Mouse (Mus musculus) liver (tissue): ENCODE measurements around the gene Sdsl.

Experiments
- DNase-seq: peaks from one replicate; pipeline ENCODE4 v3.0.0-alpha.2; 2020; ENCODE audit warnings: mixed read lengths

Sdsl gene

DNA sequence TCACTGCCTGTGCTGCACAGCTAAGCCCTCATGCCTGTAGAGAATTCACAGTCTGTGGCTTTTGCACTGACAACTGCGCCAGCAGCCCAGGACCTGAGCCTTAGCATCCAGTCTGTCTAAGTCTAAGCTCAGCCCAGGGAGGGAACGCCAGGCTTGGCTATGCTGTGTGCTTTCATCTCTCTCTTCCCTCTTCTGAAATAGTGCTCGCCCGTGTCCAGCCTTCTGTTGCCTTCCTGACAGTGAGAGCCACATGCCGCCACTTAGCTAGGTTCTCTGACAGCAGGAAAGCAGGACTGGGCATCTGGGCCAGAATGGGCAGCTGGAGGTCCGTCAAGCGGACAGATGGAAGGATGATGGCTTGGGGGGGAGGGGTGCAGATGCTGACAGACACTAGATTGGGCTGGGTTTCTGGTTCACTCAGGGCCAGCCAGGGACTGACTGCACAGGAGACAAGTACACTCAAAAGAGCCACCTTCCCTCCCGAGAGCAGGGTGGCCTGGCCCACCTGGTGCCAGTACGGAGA is 21.3 kb upstream of the Sdsl start:
- DNase-seq: no peak

DNA sequence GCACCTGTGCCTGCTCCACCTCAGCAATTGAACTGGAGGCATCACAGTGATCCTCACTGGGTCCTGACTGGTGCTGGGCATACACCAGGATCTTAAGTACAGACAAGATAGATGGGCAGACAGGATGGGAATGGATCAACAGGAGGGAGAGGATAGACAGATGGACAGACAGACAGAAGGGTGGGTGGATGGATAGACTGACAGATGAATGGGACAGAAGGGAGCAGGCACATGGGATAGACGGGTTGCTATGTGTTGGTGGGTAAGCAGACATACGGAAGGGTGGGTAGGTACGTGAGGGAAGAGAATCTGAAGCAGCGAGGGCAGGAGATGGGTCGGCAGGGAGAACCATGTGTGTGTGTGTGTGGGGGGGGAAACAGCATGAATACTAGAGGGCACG is 20.8 kb upstream of the Sdsl start:
- DNase-seq: no peak

DNA sequence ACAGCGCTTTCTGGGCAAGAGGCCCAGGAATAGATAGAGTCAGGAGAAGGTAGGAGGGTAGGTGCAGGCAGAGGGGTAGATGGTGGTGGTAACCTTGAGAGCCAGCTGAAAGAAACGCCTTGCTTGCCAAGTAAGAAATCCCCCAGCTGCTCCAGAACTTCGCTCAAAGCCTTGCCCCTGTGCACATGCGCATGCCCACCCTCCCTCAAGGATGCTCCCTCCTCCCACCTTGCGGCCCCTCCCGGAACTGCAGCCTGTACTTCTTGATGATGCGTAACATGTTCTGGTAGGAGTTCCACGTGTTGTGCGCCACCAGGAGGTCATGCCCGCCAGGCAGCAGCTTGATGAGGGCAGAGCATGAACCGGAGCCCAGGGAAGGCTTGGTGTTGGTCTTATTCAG is 19.8 kb upstream of the Sdsl start:
- peak; percentile 47 for DNase-seq

DNA sequence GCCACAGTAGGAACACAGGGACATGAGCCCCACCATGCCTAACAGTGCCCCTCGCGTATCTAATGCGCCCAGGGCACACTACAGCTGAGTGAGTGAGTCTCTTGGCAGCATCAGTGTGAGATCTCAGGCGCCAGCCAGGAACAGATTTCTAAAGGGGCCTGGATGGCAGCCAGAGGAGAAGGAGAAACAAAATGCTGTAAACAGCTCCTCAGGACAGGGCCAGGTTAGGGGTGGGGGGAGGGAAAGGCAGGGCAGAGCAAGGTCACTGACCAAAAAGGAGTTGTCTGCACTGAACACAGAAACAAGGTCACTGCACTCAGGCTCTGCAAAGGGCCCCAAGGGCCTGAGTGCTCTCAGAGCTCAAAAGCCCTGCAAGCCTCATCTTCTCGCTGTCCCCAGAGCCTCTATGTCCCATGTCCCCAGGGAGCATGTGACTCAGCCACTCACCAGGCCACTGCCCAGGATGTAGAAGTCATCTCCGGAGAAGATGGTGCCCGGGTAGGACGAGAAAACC is 18.1 kb upstream of the Sdsl start:
- DNase-seq: no peak

DNA sequence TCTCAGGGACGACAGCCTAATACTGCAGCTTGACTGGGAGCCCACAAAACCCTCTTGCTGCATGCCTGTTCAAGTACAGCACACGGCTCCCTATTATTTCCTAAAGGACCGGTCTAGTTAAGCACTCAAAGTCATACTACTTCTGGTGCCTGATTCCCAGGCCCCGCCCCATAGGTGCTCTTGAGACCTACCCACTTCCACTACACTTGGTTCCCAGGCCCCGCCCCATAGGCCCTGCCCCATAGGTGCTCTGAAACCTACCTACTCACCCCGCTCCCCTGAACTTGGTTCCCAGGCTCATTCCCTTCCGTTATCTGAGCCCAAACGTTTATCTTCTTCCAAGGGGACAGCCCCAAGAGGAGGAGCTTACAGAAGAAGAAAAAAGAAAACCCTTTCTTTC is 15.2 kb upstream of the Sdsl start:
- DNase-seq: no peak

DNA sequence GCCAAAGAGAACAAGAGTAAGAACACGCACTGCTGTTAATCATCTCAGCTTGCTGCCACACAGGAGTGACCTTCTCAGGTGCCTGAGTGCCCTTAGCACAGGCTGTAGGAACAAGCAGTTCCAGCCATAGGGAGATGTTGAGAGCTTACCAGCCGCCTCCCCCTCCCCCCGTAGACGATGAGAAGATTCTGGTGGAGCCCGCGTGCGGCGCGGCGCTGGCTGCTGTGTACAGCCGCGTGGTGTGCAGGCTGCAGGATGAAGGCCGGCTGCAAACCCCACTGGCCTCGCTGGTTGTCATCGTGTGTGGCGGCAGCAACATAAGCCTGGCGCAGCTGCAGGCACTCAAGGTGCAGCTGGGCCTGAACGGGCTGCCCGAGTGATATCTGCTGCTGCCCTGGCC is 10.8 kb upstream of the Sdsl start:
- DNase-seq: no peak

DNA sequence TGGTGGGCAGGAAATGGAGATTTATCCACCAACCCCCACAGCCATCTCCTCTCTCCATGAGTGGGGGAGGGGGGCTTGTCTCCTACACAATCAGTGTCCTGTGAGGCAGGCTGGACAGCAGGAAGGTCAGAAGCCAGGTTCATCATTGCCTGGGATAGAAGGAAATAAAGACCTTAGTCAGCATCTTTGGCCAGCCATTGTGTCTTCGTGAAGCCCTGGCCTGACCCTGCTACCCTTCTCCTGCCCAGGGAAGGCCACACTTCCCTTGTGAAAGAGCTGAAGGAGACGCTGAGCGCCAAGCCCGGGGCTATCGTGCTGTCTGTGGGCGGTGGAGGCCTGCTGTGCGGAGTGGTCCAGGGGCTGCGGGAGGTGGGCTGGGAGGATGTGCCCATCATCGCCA is 8.6 kb upstream of the Sdsl start:
- DNase-seq: no peak

DNA sequence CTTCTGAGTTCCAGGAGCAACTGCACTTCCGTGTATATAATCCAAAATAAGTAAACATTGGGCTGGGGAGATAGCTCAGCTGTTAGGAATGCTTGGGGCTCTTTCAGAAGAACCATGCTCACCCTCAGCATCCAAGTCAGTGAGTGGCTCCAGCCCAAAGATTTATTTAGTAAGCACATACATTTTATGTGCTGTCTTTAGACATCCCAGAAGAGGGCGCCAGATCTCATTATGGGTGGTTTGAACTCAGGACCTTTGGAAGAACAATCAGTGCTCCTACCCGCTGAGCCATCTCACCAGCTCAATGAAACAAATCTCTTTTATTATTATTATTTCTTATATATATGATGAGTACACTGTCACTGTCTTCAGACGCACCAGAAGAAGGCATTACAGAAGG is 6.9 kb upstream of the Sdsl start:
- no peak for DNase-seq

DNA sequence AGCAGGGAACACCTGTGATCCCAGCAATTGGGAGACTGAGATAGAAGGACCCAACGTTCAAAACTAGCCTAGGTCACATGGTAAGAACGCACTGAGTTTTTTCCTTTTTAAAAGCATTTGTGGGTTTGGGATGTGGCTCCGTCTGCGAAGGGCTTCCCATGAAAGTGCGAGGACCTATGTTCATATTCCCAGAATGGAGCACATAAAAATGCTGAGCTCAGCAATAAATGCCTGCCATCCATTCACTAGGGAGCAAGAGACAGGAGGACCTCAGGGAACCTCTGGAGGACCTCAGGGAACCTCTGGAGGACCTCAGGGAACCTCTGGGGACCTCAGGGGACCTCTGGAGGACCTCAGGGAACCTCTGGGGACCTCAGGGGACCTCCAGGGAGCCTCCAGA is 5.4 kb upstream of the Sdsl start:
- DNase-seq: no peak

DNA sequence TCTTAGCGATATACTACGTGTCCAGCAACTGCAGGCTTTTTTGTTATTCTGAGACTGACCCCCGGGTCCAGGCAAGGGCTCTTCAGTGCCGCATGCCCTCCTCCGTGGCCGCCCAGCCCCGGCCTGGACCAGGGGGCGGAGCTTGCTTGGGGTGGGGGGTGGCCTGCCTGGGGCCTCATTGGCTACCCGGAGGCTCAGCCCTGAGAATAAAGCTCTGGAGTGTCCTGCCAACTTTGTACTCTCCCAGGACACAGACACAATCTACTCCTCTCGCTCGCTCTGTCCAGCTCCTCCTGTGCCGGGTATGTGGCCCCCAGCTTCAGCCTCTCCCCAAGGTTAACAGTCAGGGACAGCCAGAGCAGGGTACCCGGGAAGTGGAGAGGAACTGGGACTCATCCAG is 3.7 kb upstream of the Sdsl start, which contains the start of gene Sds:
Gene Sds (plus strand): TSS at position 231 of the 400 bp plus-strand sequence.
- no peak for DNase-seq

DNA sequence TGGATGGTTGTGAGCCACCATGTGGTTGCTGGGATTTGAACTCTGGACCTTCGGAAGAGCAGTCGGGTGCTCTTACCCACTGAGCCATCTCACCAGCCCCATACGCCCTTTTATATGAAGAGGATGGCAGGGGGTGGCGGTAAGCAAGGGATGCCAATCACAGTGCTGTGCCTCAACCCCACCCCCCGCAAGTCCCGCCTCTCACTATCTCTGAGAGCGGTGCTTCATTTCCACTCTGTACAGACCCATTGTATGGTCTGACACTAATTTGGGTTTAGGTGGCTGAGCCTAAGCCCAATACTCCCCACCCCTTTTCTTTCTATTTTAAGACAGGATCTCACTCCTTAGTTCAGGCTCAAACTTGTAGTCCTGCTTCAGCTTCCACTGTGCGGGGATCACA is 3.3 kb upstream of the Sdsl start:
- DNase-seq: no peak

DNA sequence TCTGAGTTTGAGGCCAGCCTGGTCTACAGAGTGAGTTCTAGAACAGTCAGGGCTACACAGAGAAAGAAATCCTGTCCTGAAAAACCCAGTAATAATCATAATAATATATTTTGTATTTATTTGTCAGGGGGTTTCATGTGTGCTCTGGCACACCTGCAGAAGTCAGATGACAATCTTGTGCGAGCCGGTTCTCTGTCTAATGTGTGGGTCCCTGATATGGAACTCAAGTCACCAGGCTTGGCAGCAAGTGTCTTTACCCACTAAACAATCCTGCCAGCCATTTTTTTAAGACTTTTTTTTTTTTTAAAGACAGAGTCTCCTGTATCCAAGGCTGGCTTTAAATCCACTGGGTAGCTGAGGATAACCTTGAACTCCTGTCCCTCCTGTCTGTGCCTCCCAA is 751 bp upstream of the Sdsl start:
- no peak for DNase-seq

DNA sequence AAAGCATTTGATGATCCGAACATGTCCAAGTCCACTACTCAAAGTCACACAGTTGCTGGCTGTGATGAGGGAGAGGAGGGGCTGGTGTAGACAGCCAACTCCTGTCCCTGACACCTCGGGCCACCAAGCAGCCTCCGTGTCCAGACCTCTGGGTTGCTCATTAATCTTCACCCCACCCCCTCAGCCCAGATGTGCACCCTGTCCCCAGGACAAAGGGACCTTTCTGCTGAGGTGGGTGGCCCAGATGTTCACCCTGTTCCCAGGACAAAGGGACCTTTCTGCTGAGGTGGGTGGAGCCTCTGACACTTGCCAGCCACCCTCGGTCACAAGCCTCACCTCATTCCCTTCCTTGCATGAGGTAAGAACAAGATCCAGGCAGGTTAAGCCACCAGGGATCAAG is 1.1 kb downstream of the Sdsl start:
- DNase-seq: no peak

DNA sequence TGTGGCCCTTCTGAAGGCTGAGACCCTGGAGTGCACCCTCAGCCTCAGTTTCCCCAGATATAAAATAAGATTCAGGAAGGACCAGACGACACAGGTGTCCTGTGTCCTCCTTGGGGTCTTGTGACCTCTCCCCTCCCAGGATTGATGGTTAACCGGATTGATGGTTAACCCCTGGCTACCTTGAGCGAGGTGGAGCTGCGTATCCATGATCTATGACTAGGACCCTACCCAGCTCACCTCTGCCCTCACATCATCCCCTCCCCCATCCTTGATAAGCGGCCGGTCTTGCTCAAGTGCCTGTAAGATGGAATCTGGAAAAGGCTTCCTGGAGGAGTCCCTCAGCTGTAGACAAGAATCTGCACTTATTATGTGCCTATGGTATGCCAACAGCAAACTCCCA is 3.8 kb downstream of the Sdsl start:
- no peak for DNase-seq

DNA sequence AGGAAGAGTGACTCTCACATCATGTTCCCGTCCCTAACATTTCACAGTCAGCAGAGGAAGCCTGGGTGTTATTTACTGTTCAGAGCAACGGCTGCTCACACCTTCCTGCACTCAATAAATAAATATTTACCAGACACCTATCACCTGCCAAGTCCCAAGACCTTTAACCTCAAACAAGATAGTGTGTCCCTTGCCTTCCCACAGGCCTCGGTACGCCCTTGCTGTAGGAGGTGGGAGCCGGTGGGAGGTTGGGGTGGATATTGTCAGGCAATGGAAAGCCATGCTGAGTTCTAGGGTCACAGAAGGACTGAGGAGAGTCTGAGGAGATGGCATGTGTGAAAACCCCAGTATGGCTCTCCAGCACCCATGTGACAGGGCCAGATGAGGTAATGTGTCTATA is 4.3 kb downstream of the Sdsl start:
- no peak for DNase-seq

DNA sequence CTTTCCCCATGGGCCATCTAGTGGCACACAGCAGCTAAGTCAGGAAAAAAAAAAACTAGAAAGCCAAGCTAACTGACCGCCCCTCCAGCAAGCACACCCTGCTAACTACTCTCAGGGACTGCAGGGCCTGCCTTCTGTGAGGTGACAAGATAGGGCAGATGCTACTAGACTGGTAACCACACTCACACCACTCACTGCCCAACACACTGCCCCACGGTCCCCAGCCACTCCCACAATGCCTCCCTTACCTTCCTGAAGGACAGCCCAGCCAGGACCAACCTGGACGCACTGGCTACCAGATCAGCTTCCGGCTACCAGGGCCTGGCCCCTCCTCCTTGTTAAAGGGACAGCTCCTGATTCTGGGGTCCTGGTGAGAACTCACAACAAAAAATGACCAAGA is 5.6 kb downstream of the Sdsl start:
- no peak for DNase-seq

DNA sequence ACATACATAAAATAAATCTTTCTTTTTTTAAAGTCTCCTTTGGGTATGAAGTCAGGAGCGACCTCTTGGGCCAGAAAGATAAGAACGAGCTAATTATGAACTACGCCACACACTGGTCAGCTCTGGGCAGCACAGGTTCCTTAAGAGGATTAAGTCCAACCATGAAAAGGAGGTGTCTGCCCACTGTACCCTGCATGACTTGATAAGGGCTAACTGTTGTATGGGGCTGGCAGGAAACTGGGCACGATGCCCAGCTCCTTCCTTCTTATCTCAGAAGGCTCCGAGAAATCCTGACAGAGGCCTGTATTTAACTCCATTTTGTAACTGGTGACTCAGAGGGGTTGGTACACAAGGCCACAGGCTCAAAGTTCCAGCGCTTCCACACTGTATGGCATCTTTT is 6.8 kb downstream of the Sdsl start:
- DNase-seq: no peak

DNA sequence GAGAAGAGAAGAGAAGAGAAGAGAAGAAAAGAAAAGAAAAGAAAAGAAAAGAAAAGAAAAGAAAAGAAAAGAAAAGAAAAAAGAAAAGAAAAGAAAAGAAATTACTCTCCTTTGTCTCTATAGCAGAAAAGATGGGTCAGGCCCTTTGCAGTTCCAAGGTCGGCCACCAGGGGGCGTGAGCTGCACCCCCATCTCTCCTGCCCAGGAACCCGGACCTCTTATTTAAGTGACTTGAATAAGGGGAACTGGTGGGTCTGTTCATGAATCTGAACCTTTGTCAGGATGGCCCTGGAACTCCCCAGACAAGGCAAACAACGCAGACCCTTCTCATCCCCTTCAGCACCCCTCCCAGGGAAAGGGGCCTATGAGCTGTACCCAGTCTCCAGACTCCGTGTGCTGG is 7.5 kb downstream of the Sdsl start:
- no peak for DNase-seq

DNA sequence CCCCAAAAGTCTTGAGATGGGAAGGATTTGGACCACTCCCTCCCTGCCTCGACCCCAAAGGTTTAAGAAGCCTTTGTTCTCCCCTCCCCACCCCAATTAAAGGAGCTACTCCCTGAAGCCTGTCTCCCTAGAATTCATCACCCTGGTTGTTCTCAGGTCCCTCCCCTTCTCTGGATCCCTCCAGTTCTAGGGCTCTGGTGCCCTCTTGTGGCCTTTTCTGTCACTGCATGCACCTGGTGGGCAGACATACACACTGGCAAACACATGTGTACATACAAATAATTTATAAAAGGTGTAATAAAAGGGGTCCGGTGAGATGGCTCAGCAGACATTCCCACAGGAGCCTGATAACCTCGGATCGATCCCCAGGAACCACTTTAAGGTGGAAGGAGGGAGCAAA is 8.3 kb downstream of the Sdsl start:
- peak; percentile 39 for DNase-seq

DNA sequence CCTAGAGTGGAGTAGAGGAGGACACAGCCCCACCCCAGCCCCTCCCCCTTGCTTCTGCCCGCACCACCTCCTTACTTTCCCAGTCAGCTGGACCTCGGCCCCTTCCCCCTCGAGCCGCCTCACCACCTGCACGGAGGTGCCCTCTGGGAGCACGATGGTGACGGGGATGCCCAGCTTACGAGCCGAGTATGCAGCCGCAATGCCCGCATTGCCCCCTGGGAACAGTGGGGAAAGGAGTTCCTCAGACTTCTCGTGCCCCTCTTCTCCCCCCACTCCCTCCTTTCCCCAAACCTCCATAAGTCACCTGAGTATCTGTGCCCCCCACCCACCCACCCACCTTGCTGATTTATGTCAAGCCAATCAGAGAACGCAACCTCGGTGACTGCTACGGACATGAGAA is 10.7 kb downstream of the Sdsl start:
- DNase-seq: no peak

DNA sequence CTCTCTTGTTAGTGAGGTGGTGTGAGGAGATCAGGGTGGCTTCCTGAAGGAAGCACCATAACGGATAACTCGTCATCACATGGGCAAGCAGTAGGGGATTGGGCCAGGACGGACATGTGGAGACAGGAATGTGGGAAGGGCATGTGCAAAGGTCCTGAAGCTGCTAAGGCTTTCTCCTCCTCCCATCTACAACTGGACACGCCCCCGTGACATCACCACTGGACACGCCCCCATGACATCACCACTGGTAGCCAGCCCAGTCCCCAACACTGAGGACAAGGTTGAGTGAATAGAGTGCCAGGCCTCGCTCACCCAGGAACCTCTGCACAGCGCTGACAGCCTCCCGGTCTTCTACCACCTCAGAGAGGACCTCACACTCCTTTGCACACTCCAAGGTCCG is 13.5 kb downstream of the Sdsl start:
- peak; percentile 31 for DNase-seq

DNA sequence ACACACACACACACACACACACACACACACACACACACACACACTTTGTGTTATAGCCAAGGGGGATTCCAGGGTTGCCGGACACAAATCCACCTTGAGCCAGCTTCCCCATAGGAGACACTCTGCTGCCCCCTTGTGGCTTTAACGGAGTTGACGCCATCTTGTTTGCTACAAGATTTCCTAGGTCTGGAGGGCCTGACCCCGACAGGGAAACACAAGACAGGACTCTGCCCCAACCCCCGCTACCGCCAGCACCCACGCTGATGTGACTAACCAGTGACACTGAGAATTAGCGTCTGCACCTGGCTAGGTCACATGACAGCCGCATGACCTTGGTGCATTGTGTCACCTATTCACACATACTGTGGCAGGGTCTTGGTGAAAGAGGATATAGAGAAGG is 15.0 kb downstream of the Sdsl start:
- DNase-seq: peak; percentile 72

DNA sequence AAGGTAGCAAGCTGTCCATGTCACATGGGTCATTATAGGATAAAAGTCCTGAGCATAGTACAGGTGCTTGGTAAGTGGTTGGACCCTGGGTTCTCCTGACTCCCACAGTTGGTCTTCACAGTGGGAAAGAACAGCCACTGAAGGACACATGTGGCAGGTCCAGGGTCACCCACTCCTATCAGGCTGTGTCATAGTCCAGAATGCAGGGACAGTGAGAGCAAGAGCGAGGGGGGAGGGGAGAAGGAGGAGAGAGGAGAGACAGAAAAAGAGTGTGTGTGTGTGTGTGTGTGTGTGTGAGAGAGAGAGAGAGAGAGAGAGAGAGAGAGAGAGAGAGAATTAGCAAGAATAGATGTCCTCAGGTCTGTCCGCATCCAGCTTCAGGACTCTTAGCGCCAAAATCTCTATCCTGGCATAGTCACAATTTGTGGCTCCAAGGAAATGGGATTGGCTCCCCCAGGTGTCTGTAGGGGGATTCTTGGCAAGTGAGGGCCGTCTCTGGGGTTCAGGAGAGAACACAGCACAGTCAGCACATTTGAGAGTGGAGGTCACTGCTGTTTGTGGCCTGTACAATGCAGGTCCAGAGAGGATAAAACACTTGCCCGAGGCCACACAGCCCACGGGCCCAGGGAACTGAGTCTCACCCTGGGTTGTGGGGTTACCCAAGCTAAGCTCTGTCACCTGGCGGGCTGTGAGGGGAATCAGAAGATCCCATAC is 15.6 kb downstream of the Sdsl start:
- no peak for DNase-seq

DNA sequence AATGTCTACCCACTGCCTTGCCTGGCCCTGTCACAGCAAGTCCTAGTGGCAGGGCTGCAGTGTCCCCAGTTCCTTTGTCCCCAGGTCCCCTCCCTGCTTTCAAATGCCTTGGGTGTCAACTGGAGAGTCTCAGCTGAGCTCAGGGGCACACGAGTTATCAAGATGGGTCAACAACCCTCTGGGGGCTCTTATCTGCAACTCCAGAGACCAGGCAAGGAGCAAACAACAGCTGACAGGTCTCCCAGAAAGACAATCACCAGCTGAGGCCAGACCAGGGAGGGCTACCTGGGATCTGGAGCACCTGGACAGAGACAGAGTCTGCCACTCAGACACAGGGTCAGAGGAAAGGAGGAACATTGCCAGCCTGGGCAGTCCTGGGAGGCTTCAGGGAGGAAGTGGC is 16.4 kb downstream of the Sdsl start:
- DNase-seq: no peak

DNA sequence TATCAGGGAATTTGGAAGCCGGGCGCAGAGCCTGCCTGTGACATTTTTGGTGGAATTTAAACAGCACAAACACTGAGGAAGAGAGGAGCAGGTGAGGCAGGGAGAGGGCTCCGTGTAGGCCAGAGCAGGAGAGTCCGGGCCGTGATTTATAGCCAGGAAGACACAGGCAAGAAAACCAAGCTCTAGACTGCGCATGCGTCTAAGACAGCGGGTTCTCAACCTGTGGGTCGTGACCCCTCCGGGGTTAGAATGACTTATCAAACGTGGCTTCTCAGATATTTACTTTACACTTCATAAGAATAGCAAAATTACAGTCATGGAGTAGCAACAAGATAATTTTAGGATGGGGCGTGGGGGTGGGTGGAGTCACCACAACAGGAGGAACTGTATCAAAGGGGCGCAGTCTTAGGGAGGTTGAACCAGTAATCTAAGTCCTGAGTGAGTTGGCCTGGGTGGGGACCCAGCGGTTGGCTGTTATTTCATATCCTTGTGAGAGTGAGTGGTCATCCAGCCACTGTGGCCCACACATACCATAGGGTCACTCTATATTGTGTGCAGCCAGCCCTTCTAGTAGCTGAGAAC is 17.8 kb downstream of the Sdsl start:
- DNase-seq: no peak
